Mouse (Mus musculus) layer of hippocampus, postnatal 36 days (tissue): ENCODE results near the gene Trim38. TPM values are rescaled to one million over a fixed set of nuclear protein-coding genes. Genes with fewer than 3 reads are reported as not detected.

Experiments
- DNase-seq, 2 experiments: peaks; one replicate each; pipeline ENCODE4 v3.0.0; 2022
- total RNA-seq, 2 experiments: library from RNA; stranded (reverse); gene quantifications; 2 replicates each; pipeline ENCODE4 v1.2.3; 2021

The Trim38 gene
- total RNA-seq, 2 experiments from 2014 or later = 0.18 TPM; not detected in 1

GRCm38 (mm10) chr13:23761871-23762821, 7.6 kb upstream of the Trim38 start, which contains the start of gene Hist1h3a:
Gene Hist1h3a, minus strand, starts transcription at chr13:23762386.
- DNase-seq = peak; percentile 53 to 58

GRCm38 (mm10) chr13:23763242-23763585, 6.5 kb upstream of the Trim38 start:
- no peak for DNase-seq

- DNase-seq = peak; percentile 66 to 77
Observed at GRCm38 (mm10) chr13:23763586-23764323, 6.0 kb upstream of the Trim38 start, which contains the start of gene Hist1h1a. Gene Hist1h1a, plus strand, starts transcription at chr13:23763666.

GRCm38 (mm10) chr13:23764324-23765171, 5.2 kb upstream of the Trim38 start:
- DNase-seq = no peak

- DNase-seq = no peak
Observed at GRCm38 (mm10) chr13:23765172-23765513, 4.6 kb upstream of the Trim38 start.

GRCm38 (mm10) chr13:23766772-23767171, 2.9 kb upstream of the Trim38 start:
- no peak for DNase-seq

GRCm38 (mm10) chr13:23768834-23769397, 797 bp upstream of the Trim38 start:
- DNase-seq = no peak

GRCm38 (mm10) chr13:23772561-23773313, 3.0 kb downstream of the Trim38 start:
- peak; percentile 18 for DNase-seq

- no peak for DNase-seq
Observed at GRCm38 (mm10) chr13:23778339-23778738, 8.6 kb downstream of the Trim38 start.

- DNase-seq = no peak
Observed at GRCm38 (mm10) chr13:23779025-23779424, 9.3 kb downstream of the Trim38 start.

GRCm38 (mm10) chr13:23792520-23792919, 22.8 kb downstream of the Trim38 start:
- DNase-seq = peak in 1 of 2 experiments; percentile 37

GRCm38 (mm10) chr13:23799405-23799804, 29.7 kb downstream of the Trim38 start:
- DNase-seq = no peak

- no peak for DNase-seq
Observed at GRCm38 (mm10) chr13:23804532-23804931, 34.8 kb downstream of the Trim38 start.

GRCm38 (mm10) chr13:23806422-23807052, 36.8 kb downstream of the Trim38 start, which contains the start of gene Slc17a2:
Gene Slc17a2, plus strand, starts transcription at chr13:23806993.
- DNase-seq = no peak

GRCm38 (mm10) chr13:23816148-23816547, 46.4 kb downstream of the Trim38 start:
- DNase-seq = no peak

GRCm38 (mm10) chr13:23820179-23820940, 50.6 kb downstream of the Trim38 start:
- no peak for DNase-seq

GRCm38 (mm10) chr13:23822213-23822612, 52.5 kb downstream of the Trim38 start:
- DNase-seq = no peak

- DNase-seq = no peak
Observed at GRCm38 (mm10) chr13:23826606-23827005, 56.9 kb downstream of the Trim38 start.

- DNase-seq = peak in 1 of 2 experiments; percentile 6
Observed at GRCm38 (mm10) chr13:23833053-23833452, 63.3 kb downstream of the Trim38 start.

- DNase-seq = no peak
Observed at GRCm38 (mm10) chr13:23834836-23835235, 65.1 kb downstream of the Trim38 start.
